Mouse (Mus musculus): ENCODE data around the gene Gm20388. TPM values are rescaled to one million over a fixed set of nuclear protein-coding genes. Genes with fewer than 3 reads are reported as not detected.

Gene Gm20388
- polyA plus RNA-seq, 1 experiment from 2014 or later = not detected

DNA sequence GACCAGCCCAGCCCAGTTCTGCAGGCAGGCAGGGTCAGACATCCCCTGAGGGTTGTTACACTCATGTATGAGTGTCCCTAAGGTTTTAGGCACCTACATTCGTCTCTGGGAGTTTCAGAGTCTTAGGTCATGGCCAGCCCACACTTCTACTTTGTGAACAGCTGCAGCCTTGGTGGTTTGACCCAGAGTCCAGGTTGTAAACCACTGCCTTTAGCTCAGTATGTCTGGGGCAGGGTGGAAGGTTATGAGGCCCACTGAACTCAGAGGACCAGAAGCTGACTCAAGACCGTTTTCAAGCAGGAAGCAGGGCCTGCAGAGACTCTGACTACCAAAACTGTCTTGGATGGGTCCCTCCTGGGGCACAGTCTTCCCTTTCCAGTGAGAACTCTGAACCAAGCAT, 829.9 kb downstream of the Gm20388 start:
- H3K27ac ChIP-seq = no peak overlapping the region
- H3K9me3 ChIP-seq = no peaks in the 10 kb centered on the region
- H3K27me3 ChIP-seq = peaks cover 30% of the 10 kb centered on the region
- H3K4me3 ChIP-seq = no peak overlapping the region
- ATAC-seq (ENCODE audit: insufficient number of reproducible peaks, insufficient read depth, low FRiP score, low TSS enrichment) = no peak
- H3K9ac ChIP-seq = no peak overlapping the region
- WGBS = 66% methylated on average over 2 of the region's 2 CpGs
- H3K4me2 ChIP-seq (replicated peaks) = no peak overlapping the region
- H3K36me3 ChIP-seq = no peaks in the 10 kb centered on the region
- H3K4me1 ChIP-seq = peaks cover 11% of the 10 kb centered on the region; the same call in 1 of the 2 replicates

DNA sequence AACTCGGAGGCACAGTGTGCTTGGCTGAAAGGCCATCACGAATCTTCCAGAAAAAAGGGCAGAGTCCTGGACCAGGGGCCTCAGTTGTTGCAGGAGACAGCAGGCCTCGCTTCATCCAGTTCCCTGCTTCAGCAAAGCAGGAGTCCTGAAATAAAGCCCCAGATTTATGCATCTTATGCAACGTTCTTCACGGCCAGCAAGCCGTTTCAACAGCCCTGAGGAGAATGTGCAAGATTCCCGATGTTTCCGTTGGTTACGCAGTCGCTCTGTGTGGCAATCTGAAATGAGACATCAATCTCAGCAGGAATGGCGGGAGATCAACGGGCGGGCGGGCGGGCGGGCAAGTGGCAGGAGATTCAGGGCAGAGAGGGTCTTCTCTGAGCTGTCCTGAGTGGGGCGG, 830.4 kb downstream of the Gm20388 start:
- Histone ChIP-seq H3K9me3 (no peaks in the 10 kb centered on the region), H3K4me3 (no peak overlapping the region), H3K27ac (no peak overlapping the region), H3K9ac (no peak overlapping the region), H3K36me3 (no peaks in the 10 kb centered on the region), H3K27me3 (peaks cover 27% of the 10 kb centered on the region), H3K4me2 (replicated peaks) (no peak overlapping the region), H3K4me1 (peaks cover 8% of the 10 kb centered on the region; the same call in 1 of the 2 replicates)
- no peak for ATAC-seq (ENCODE audit: insufficient number of reproducible peaks, insufficient read depth, low FRiP score, low TSS enrichment)
- 83% methylated on average over 17 of the region's 17 CpGs for WGBS

DNA sequence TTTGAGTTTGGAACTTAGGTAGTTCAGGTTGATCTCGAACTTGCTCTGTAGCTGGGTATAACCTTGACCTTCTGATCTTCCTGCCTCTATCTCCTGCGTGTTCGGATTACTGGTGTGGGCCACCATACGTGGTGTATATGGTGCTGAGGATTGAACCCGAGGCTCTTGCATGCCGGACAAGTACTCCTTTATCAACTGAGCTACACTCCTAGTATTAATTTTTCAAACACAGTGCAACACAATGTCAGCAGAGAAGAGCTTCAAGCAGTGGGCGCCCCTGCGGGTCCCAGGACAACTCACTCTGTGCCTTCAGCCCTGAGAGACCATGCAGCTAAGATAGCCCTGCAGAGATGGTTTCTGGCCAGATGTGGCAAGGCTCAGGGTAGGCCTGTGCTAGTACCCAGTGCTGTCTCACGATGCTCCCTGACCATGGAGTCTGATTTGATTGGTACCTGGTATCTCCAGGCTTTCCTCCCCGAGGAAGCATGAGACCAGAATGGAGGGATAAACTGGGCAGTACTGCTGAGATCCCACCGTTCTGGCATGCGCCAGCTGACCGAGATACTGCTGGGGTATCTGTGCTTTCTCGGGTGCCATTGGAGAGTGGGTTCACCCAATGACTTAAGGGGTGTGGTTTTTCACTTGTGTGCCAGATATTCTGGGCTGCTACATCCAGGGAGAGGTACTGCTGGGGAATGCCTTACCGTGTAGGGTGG, 831.3 kb downstream of the Gm20388 start:
- H3K4me3 ChIP-seq = no peak overlapping the region
- H3K27ac ChIP-seq = no peak overlapping the region
- no peak overlapping the region for H3K4me2 ChIP-seq (replicated peaks)
- H3K9ac ChIP-seq = no peak overlapping the region
- no peaks in the 10 kb centered on the region for H3K9me3 ChIP-seq
- peaks cover 6% of the 10 kb centered on the region; the same call in 1 of the 2 replicates for H3K4me1 ChIP-seq
- no peaks in the 10 kb centered on the region for H3K36me3 ChIP-seq
- H3K27me3 ChIP-seq = peaks cover 21% of the 10 kb centered on the region
- no peak for ATAC-seq (ENCODE audit: insufficient number of reproducible peaks, insufficient read depth, low FRiP score, low TSS enrichment)
- WGBS = 88% methylated on average over 15 of the region's 15 CpGs

DNA sequence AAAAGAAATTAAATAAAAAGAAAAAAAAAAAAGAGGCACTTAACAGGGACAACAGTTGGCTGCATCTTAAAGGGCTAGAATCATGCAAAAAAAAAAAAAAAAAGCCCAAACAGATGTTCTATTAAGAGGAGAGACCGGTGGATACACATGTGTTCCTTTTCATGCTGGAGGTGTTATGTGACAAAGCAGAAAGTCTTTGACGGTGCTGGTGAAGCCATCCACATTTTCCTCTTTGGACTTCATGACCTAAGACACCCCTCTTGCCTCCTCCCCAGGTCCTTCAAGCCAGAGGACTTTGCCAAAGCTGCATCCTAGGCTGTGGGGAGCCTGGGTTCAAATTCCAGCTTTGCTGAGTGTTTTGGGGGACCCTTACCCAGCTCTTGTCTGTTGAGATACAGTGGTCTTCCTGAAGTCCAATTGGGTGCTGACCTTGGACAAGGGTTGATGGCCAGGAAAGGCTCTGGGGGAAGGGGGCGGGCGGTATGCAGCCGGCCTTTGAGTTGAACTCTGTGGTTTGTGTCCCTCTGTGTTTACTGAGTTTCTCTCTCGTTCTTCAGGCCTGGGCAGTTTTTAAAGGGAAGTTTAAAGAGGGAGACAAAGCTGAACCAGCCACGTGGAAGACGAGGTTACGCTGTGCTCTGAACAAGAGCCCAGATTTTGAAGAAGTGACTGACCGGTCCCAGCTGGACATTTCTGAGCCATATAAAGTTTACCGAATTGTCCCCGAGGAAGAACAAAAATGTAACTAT, 832.7 kb downstream of the Gm20388 start:
- H3K27me3 ChIP-seq = peaks cover 8% of the 10 kb centered on the region
- H3K9me3 ChIP-seq = no peaks in the 10 kb centered on the region
- 70% methylated on average over 12 of the region's 12 CpGs for WGBS
- H3K36me3 ChIP-seq = no peaks in the 10 kb centered on the region
- ATAC-seq (ENCODE audit: insufficient number of reproducible peaks, insufficient read depth, low FRiP score, low TSS enrichment) = no peak
- peaks cover 4% of the 10 kb centered on the region; the same call in 1 of the 2 replicates for H3K4me1 ChIP-seq
- H3K9ac ChIP-seq = no peak overlapping the region
- no peak overlapping the region for H3K27ac ChIP-seq
- no peak overlapping the region for H3K4me3 ChIP-seq
- no peak overlapping the region for H3K4me2 ChIP-seq (replicated peaks)

DNA sequence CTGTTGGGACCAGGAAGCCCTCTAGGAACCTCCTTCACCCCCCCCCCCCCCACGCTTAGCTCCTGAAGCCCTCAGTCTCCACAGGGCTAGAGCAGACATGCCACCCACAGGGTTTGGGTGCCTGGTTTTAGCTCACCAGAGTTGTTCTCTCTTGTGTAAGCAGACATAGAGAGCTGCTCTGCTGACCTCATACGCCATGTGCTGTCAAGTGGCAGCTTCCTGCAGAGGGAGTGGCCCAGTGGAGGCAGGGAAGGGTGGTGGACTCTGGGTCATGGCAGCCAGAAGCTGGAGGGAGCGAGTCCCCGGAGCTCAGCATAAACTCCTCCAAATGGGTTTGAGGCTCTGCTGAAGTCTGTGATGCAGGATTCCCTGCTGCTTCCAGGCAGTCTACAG, 833.3 kb downstream of the Gm20388 start:
- H3K27me3 ChIP-seq = peaks cover 6% of the 10 kb centered on the region
- H3K4me2 ChIP-seq (replicated peaks) = no peak overlapping the region
- H3K27ac ChIP-seq = no peak overlapping the region
- H3K4me1 ChIP-seq = peaks cover 4% of the 10 kb centered on the region; the same call in 1 of the 2 replicates
- H3K9me3 ChIP-seq = no peaks in the 10 kb centered on the region
- no peaks in the 10 kb centered on the region for H3K36me3 ChIP-seq
- H3K9ac ChIP-seq = no peak overlapping the region
- WGBS = 63% methylated on average over 4 of the region's 4 CpGs
- no peak overlapping the region for H3K4me3 ChIP-seq
- no peak for ATAC-seq (ENCODE audit: insufficient number of reproducible peaks, insufficient read depth, low FRiP score, low TSS enrichment)

DNA sequence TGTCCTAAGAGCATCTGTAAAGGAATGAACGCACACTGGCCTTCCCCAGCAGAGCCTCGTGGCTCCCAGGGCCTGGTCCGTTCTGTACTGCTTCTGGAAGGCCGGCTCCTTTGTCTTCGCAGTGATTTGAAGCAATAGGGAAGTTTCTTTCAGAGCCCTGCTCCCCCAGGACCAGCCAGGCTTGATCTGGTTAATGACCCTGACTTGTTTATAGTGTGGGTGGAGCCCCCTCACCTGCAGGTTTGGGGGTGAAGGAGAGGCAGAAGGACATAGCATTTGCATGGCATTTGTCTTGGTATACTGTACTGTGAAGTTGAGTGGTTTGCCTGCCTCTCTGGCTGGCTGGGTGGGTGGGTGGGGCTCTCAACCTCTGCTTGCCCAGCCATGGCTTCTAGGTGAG, 833.8 kb downstream of the Gm20388 start:
- Histone ChIP-seq H3K4me3 (no peak overlapping the region), H3K4me2 (replicated peaks) (no peak overlapping the region), H3K9ac (no peak overlapping the region), H3K36me3 (no peaks in the 10 kb centered on the region), H3K27ac (no peak overlapping the region), H3K27me3 (peaks cover under 1% of the 10 kb centered on the region; the same call in 1 of the 2 replicates), H3K9me3 (no peaks in the 10 kb centered on the region), H3K4me1 (peaks cover 4% of the 10 kb centered on the region; the same call in 1 of the 2 replicates)
- 77% methylated on average over 5 of the region's 5 CpGs for WGBS
- no peak for ATAC-seq (ENCODE audit: insufficient number of reproducible peaks, insufficient read depth, low FRiP score, low TSS enrichment)

DNA sequence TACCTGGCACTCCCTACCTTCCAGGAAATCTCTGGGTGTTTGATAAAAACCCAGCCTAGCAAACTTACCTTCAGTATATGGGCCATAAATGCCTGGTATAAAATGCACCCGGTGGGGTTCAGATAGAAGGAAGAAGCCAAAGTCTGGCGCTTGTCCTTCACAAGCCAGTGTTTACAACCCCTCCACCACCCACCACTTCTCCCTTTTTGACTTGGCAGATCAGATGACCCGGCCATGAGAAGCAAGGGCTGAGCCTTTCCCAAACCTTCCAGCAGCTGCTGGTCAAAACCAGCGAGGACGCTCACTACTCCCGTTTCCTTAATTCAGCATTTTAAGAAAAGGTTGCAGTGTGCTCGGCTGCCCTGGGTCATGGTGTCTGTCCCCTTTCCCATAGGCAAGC, 834.6 kb downstream of the Gm20388 start:
- 73% methylated on average over 7 of the region's 7 CpGs for WGBS
- no peak for ATAC-seq (ENCODE audit: insufficient number of reproducible peaks, insufficient read depth, low FRiP score, low TSS enrichment)
- Histone ChIP-seq H3K9me3 (no peaks in the 10 kb centered on the region), H3K27ac (no peak overlapping the region), H3K9ac (no peak overlapping the region), H3K4me1 (peaks cover 4% of the 10 kb centered on the region; the same call in 1 of the 2 replicates), H3K4me2 (replicated peaks) (no peak overlapping the region), H3K36me3 (no peaks in the 10 kb centered on the region), H3K27me3 (no peaks in the 10 kb centered on the region), H3K4me3 (no peak overlapping the region)

DNA sequence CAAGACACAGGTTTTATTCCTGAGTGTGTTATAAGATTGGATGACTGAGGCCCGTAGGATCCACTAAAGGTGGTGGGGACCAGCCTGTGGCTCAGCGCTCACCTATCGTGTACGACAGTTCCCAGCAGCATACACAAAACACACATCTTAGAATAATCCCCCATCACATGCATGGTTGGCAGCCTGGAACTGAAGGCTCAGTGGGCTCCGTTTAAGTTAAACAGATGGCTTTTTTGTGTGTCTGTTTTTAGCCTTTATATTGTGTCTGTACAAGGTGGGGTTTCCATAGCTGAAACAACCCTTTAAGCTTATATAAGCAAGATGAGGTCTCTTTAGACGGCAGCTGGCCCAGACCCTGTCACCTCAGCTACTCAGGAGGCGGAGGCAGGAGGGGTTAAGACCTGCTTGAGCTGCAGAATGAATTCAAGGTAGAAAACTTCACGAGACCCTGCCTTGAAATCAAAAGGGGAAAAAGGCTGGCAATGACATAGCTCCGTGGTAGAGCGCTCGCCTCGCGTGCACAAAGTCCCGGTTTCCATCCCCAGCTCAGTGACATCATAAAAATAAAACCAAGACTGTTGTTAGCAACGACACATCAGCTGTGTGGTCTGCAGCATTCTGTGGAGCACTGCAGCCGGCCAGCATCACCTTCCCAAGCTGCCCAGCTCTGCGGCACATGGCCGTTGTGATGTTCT, 835.5 kb downstream of the Gm20388 start:
- no peak overlapping the region for H3K27ac ChIP-seq
- WGBS = 74% methylated on average over 18 of the region's 18 CpGs
- ATAC-seq (ENCODE audit: insufficient number of reproducible peaks, insufficient read depth, low FRiP score, low TSS enrichment) = no peak

DNA sequence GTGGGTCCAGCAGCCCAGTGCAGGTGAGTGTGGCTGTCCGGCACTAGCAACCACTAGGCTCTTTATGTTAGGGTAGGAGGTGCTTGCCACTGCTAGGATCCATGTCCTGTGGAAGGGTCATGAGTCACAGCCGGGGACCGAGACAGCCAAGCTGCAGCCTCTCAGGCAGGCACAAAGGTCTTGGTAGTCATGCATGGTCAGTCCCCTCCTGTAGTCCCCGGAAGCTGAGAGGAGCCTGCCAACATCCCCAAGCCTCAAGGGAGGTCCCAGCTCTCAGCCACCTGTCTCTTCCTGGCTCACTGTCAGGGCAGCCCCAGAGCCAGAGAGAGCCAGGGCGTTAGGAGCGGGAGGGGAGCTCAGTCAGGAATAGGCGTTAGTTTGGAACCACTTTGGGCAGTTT, 836.6 kb downstream of the Gm20388 start:
- H3K36me3 ChIP-seq = no peaks in the 10 kb centered on the region
- H3K4me2 ChIP-seq (replicated peaks) = no peak overlapping the region
- H3K9me3 ChIP-seq = no peaks in the 10 kb centered on the region
- ATAC-seq (ENCODE audit: insufficient number of reproducible peaks, insufficient read depth, low FRiP score, low TSS enrichment) = no peak
- peaks cover 13% of the 10 kb centered on the region for H3K4me1 ChIP-seq
- WGBS = 86% methylated on average over 7 of the region's 7 CpGs
- no peak overlapping the region for H3K27ac ChIP-seq
- no peaks in the 10 kb centered on the region for H3K27me3 ChIP-seq
- no peak overlapping the region for H3K9ac ChIP-seq
- no peak overlapping the region for H3K4me3 ChIP-seq

More for the DNA sequence above, 835.5 kb downstream of the Gm20388 start:
- Histone ChIP-seq H3K36me3 (no peaks in the 10 kb centered on the region), H3K9me3 (no peaks in the 10 kb centered on the region), H3K27me3 (no peaks in the 10 kb centered on the region), H3K4me3 (no peak overlapping the region), H3K9ac (no peak overlapping the region), H3K4me1 (peaks cover 4% of the 10 kb centered on the region; the same call in 1 of the 2 replicates), H3K4me2 (replicated peaks) (no peak overlapping the region)

DNA sequence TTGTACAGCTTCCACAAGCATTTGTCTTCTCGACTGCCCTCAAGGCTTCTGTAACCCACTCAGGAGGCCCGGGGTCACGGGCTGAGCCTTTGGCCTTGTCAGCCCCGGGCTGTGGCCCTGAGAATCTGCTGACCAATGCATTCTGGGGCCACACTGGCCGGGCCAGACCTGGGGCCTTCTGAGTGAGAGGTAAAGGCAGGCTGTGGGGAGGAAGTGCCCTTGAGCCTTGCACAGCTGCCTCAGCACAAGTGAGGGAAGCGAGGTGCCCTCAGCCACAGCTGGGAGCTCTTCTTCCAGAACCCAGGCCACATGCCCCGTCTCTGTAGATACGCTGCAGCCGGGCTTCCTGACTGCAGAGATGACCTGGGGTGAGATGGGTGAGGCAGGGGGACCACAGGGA, 840.0 kb downstream of the Gm20388 start:
- WGBS = 76% methylated on average over 9 of the region's 9 CpGs
- H3K27me3 ChIP-seq = no peaks in the 10 kb centered on the region
- peaks cover 16% of the 10 kb centered on the region for H3K4me1 ChIP-seq
- ATAC-seq (ENCODE audit: insufficient number of reproducible peaks, insufficient read depth, low FRiP score, low TSS enrichment) = no peak
- H3K4me3 ChIP-seq = no peak overlapping the region
- no peak overlapping the region for H3K27ac ChIP-seq
- no peaks in the 10 kb centered on the region for H3K36me3 ChIP-seq
- H3K9ac ChIP-seq = no peak overlapping the region
- no peak overlapping the region for H3K4me2 ChIP-seq (replicated peaks)
- no peaks in the 10 kb centered on the region for H3K9me3 ChIP-seq

DNA sequence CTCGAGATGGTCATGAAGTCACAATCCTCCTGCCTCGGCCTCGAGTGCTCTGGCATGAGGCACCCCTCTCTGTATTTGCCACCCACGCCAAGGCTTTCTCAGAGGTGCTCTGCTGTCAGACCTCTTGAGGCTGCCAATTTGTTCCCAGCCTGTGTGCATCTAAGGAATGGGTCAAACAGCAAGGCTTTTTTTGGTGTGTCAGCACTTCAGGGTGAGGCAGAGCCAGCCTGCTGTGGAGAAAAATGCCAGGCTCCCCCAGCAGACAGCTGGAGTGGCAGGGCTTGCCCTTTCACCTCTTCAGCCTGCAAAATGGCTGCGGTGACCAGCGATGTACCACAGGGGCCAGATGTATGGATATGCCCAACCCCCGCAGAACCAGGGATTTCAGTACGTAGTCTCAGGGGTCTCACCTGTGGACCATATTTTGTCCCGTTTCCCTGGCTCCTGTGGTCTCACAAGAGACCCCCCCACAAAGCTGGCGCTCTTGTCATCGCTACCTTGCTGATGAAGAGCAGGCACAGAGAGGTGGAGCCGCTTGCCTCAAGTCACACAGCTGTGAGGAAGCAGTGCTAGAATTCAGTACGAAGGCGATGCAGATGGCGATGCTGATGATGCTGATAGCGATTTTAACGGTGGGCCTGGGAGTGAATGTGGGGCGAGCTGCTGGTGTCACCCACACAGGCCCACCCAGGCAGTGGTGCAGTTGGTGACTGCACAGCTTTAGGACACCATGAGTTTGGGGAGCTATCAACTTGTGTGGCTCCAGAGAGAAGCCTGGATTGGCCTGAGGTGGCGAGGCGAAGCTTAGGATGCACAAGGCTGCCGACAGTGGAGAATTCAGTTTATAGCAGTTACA, 840.8 kb downstream of the Gm20388 start:
- no peak overlapping the region for H3K4me3 ChIP-seq
- H3K9me3 ChIP-seq = no peaks in the 10 kb centered on the region
- peak overlapping the region; percentile 61; the same call in 1 of the 2 replicates for H3K27ac ChIP-seq
- H3K9ac ChIP-seq = no peak overlapping the region
- H3K36me3 ChIP-seq = no peaks in the 10 kb centered on the region
- H3K27me3 ChIP-seq = no peaks in the 10 kb centered on the region
- no peak for ATAC-seq (ENCODE audit: insufficient number of reproducible peaks, insufficient read depth, low FRiP score, low TSS enrichment)
- peaks cover 20% of the 10 kb centered on the region for H3K4me1 ChIP-seq
- H3K4me2 ChIP-seq (replicated peaks) = peak overlapping the region; percentile 14; the same call in 1 of the 2 replicates
- 69% methylated on average over 21 of the region's 21 CpGs for WGBS
